Mouse (Mus musculus): ENCODE data around the gene AI464131.

GRCm38 (mm10) chr4:41481601-41482017 lies 21.3 kb downstream of the AI464131 start:
- TF ChIP-seq CTCF (IDR thresholded peaks at IDR 0.05; ENCODE audit: insufficient read depth, low read length) (no peak), POLR2A (IDR thresholded peaks at IDR 0.05; ENCODE audit: borderline replicate concordance, extremely low read depth, low read depth, low read length) (no peak)
